Mouse (Mus musculus): ENCODE measurements around the gene Cux1. TPM values are rescaled to one million over a fixed set of nuclear protein-coding genes. Genes with fewer than 3 reads are reported as not detected.
"Not testable (repeated sequence)": the region's sequence is repeated elsewhere in the genome, so short reads cannot be mapped to it uniquely, and the experiment has no call there.

Gene Cux1
- total RNA-seq, 4 experiments from 2014 or later, result 88.2 to 135 (median 105) TPM

DNA sequence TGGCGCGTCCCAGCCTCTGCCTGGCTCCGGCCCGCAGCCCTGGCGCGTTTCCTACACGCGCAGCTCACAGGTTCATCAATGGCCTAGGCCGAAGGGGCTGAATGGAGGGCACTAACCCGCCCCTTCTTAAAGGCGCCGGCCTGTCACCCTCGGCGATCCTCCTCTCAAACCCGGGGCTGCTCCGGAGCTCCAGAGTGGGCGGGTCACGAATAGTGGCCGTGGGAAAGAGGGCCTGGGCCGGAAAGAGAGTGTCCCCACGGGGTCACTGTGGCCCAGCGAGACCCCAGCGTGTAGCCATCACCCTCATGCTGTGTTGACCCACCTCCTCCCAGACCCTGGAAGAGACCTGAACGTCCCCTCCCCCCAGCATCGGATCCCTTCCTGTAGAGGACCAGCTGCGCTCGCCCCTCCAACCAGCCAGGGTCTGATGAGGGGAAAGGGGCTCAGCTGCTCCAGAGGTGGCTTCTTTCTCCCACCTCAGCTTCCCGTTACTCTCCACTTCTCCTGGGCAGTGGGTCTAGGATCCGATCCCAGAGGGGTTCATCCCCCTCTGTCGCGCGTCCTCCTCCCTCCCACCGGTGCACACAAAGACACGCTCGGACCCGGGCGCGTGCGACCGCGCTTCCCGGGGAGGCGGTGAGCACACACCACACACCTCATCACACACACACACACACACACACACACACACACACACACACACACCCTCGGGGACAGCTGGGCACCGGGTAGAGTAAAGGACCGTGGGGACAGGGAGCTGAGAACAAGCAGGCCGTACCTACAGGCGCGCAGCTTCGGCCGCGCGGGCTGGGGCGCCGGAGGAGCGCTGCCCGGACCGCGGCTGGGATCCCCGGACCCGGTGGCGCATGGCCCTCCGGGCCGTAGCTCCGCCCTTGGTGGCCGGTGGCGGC, 323.2 kb downstream of the Cux1 start:
- no peak for DNase-seq

DNA sequence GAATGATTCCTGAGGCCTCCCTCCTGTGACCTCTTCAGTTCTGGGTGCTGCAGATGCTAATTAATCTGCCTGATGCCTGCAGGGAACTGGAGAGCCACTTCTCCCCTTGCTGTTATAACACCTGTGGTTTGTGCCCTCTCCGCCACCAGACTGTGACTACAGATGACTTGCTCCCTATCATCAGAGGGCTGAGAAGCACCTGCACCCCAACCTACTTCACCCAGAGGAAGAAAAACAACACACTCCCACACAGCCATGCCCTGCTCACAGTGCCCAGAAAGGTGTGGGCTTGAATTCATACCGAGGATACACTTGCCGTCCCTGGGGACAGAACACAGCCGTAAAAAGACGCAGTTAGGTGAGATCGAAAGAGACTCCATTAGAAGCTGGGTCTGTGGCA, 326.1 kb downstream of the Cux1 start:
- DNase-seq, result no peak

- DNase-seq, result no peak
Observed at GRCm38 (mm10) chr5:136240381-136240780, 326.9 kb downstream of the Cux1 start.

DNA sequence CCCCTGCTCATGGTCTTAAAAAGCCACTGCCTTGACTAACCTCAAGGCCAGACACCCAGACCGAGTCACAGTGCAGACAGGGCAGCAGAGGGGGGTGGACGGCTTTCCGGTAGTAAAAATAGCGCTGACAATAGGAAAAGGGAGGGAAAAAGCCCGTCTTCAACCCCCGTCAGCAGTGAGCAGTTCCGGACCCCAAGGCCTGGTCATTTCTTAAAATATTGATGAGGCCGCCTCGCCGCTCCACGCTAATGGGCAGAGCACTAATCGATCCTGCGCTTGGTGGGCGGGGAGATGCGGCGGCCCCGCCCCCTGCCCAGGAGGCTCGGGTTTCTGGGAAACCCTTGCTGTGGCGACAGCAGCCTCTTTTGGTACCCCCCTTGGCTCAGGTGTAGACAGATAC, 329.7 kb downstream of the Cux1 start:
- DNase-seq, result no peak

- DNase-seq, result peak; percentile 66
Observed at GRCm38 (mm10) chr5:136236611-136237010, 330.7 kb downstream of the Cux1 start.

- DNase-seq, result no peak
Observed at GRCm38 (mm10) chr5:136230348-136231035, 336.8 kb downstream of the Cux1 start.

GRCm38 (mm10) chr5:136226246-136226876, 340.9 kb downstream of the Cux1 start:
- no peak for DNase-seq

GRCm38 (mm10) chr5:136218585-136218984, 348.7 kb downstream of the Cux1 start:
- DNase-seq, result no peak

DNA sequence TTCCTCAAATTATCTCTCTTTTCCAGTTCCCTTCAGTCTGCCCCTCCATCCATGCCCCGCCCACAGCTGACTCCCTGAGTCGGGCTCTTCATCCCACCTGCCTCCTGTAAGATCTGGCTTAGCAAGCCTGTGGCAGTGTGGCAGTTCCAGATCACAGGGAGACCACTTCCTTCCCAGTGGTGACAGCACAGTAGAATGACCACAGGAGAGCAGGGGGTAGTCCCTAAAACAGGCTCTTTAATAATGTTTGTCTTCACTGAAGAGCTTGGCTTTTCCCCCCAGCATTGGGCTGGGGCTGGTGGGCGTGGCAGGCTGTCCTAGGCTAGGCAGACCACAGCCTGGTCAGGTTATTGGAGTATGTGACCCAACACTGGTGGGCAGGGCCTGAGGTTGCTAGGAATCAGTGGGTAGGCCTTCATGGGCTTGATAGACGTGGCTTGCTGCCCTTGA, 349.3 kb downstream of the Cux1 start:
- DNase-seq, result no peak

DNA sequence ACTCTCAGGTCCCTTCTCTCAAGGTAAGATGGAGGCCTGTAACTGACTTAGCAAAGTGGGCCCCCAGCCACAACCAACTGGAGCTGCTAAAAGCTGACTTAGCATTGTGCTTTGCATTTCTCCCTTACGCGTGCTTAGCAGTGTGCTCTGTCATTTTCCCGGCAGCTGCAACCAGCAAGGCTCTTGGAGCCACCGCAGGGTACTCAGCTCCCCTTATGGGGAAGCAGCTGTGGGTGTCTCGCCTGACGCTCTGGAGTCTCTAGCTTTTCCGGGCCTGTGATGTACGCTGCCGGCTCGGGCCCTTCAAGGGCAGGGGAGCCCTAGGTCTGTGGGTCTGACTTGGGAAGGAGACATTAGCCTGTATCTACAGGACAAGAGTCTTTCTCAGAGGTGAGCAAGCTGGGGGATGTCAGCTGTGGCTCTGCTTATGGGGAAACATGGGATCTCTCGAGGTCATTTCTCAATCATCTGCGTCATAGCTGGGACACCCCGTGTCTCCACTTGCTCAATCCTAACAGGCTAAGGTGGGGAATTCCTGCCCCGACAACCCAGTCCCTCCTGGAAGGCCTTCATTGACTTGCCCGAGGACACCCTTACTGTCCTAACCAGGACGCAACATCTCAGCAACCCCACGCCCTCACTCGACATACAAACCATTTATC, 350.2 kb downstream of the Cux1 start:
- DNase-seq, result no peak

GRCm38 (mm10) chr5:136215958-136216357, 351.3 kb downstream of the Cux1 start:
- no peak for DNase-seq

- no peak for DNase-seq
Observed at GRCm38 (mm10) chr5:136215211-136215610, 352.1 kb downstream of the Cux1 start.

- peak; percentile 56 for DNase-seq
Observed at GRCm38 (mm10) chr5:136213716-136214115, 353.6 kb downstream of the Cux1 start.

DNA sequence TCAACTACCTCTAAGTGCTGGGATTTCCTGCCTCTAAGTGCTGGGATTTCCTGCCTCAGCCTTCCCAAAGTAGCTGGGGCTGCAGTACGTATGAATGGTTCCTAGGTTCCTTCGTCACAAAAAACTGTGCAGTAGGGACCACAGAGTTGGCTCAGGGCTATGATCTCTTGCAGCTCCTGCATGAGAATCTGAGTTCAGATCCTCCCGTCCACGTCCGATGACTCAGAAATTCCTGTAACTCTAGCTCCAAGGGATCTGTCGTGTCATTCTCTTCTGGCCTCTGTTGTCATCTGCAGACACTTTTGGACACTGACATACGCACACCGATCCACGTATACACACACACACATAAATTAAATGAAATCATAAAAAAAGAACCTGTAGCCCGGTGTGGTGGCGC, 354.6 kb downstream of the Cux1 start:
- DNase-seq, result no peak

GRCm38 (mm10) chr5:136211341-136212102, 355.8 kb downstream of the Cux1 start:
- not testable (repeated sequence) for DNase-seq

- DNase-seq, result no peak
Observed at GRCm38 (mm10) chr5:136210549-136210948, 356.7 kb downstream of the Cux1 start.

DNA sequence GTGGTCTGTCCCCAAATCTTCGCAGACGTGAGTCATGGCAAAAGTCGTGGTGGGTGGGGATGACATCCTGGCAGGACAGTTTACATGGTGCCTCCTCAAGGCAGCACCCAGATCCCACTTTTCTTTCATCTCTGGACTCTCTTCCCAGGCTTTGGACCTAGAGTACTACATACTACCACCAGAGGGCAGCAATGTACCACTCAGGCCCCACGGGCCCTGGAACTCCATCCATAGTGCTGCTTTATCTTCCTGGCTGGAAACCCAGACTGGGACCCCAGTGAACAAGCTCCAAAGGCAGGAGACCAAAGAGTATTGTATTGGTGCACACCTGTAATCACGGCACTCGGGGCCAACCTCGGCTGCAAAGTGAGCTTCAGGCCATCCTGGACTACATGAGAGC, 365.5 kb downstream of the Cux1 start:
- peak; percentile 52 for DNase-seq

DNA sequence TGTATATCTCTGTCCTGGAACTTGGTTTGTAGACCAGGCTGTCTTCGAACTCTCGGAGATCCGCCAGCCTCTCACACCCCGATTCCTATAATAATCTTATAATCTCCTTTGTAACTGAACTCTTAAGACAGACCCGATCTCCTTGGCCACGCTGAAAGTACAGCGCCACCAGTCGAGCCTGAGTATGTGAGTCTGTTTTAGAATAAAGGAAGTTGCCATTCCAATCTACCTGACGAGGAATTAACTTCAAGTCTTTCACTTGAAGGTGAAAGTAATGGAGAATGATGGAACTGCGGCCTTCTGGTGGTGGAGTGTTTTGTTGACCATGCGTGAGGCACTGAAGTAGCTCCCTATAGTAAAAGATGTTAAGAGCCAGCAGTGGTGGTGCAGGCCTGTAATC, 367.8 kb downstream of the Cux1 start:
- no peak for DNase-seq

DNA sequence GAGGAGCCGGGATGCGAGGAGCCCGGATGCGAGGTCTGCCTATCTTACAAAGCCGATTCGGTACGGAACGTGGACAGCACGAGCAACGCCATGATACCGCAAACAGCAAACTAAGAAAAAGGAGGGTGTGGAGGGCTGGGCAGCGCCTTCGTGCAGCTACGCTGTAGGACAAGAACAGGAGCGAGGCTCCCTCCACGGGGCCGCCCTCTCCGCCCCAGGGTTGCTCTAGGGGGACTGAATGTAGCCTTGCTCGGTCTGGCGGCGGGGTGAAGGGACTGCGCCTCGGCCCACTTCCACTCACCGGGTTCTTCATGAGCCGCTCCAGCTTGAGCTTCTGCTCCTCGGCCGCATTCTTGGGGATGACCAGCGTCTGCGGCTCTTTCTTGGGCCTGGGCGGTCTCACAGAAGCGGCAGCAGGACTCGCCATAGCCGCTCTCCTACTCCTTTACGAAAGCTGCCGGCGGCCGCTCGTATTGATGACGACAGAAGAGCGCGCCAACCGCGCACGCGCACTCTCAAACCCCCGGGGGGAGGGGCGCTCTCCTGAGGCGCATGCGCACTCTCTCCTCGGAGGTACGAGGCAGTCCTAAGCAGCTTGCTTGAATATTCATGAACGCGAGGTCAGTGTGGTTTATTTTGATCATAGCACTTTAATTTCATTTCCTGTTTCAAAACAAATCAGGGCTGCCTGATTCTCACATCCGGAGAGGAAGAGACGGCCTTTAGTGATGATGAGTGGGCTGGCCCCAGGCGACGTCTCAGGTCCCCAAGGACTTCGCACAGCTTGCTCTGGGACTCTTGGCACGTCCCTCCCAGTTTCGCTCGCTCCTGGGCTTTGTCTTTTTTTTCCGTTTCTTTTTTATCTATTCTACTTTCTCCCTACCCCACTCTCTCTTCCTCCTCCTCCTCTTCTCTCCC, 368.6 kb downstream of the Cux1 start, which contains the start of gene Prkrip1:
Gene Prkrip1, minus strand, starts transcription at position 490 of the 918 bp plus-strand sequence.
- peak; percentile 88 for DNase-seq
